Mouse (Mus musculus) brain, embryonic 14.5 days (tissue): ENCODE measurements around the gene Rhbdd1.

ENCODE experiments used
- CTCF ChIP-seq: fragments of 200-500 bp; IDR thresholded peaks from 2 replicates; pipeline ENCODE4 v1.5.1; 2012; ENCODE audit warnings: inconsistent platforms, mild to moderate bottlenecking, moderate library complexity, borderline replicate concordance; ENCODE audit not compliant: insufficient read depth, insufficient read length; ENCODE audit errors: extremely low read depth
- POLR2A ChIP-seq: fragments of 200-500 bp; IDR thresholded peaks from 2 replicates; pipeline ENCODE4 v1.6.1; 2012; ENCODE audit warnings: mild to moderate bottlenecking, inconsistent platforms, borderline replicate concordance; ENCODE audit not compliant: poor library complexity, insufficient read depth, insufficient read length, severe bottlenecking; ENCODE audit errors: extremely low read depth

GRCm38 (mm10) chr1:82429061-82429460 is 112.8 kb downstream of the Rhbdd1 start:
- TF ChIP-seq POLR2A (no peak), CTCF (no peak)
